Mouse (Mus musculus) lung, adult 10 weeks (tissue): ENCODE data around the gene Vdr. TPM values are rescaled to one million over a fixed set of nuclear protein-coding genes. Genes with fewer than 3 reads are reported as not detected.

Source experiments
- polyA plus RNA-seq: library from polyadenylated mRNA; stranded (reverse); fragments of 350-450 nt; fragmentation: Illumina TruSeq; extraction: RNeasy Lipid Tissue Mini Kit (QIAGEN cat#74804); gene quantifications from one replicate; pipeline ENCODE4 v1.2.3, GENCODE M21; 2014; ENCODE audit warnings: low read depth, low replicate concordance; ENCODE audit not compliant: insufficient read depth

Gene Vdr
- polyA plus RNA-seq, result 1.4 TPM

DNA sequence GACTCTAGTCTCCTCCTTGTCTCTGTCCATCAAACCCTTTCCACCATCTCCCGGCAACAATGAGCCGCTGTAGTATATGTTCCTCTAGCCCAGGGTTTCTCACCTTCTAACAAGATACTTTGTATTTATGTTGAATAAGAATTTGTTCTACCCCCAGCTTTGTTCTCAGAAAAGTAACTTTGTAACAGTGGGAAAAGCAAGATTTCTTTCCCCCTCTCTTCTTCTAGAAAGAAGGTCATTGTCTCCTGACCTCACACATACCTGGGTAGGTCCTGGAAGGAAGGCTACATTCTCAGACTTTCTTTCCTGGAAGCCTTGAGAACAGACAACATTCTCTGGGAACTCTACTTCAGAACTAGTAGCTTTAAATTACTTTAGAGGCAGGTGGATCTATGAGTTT lies at the start of gene Vdr:
Vdr (minus strand) TSS at position 101 of the 400 bp plus-strand sequence.

GRCm38 (mm10) chr15:97844037-97845034 lies 66.1 kb downstream of the Vdr start, which contains the start of gene Hdac7:
TSS of gene Hdac7 (minus strand) at chr15:97844502.

Other genes with a start within 250 kb of the Vdr start
- 11.8 TPM for gene Rpap3, start 204.8 kb downstream of the Vdr start, polyA plus RNA-seq
- gene Endou, start 179.3 kb downstream of the Vdr start, polyA plus RNA-seq, result 4.0 TPM
- 26.6 TPM for gene Rapgef3, start 142.7 kb downstream of the Vdr start, polyA plus RNA-seq
- 92.1 TPM for gene Slc48a1, start 132.1 kb downstream of the Vdr start, polyA plus RNA-seq
- 79.5 TPM for gene Hdac7, start 66.1 kb downstream of the Vdr start, polyA plus RNA-seq
- 22.5 TPM for gene Tmem106c, start 53.6 kb upstream of the Vdr start, polyA plus RNA-seq
- 0.04 TPM for gene Col2a1, start 94.1 kb upstream of the Vdr start, polyA plus RNA-seq
- gene Pfkm, start 182.0 kb upstream of the Vdr start, polyA plus RNA-seq, result 14.2 TPM
- gene Senp1, start 183.1 kb upstream of the Vdr start, polyA plus RNA-seq, result 8.0 TPM